Mouse (Mus musculus) brain, embryonic 14.5 days (tissue): Measurements from ENCODE around the gene Aldh1a2.

Experiments
- CTCF ChIP-seq: fragments of 200-500 bp; IDR thresholded peaks from 2 replicates; pipeline ENCODE4 v1.5.1; 2012; ENCODE audit warnings: inconsistent platforms, mild to moderate bottlenecking, moderate library complexity, borderline replicate concordance; ENCODE audit not compliant: insufficient read depth, insufficient read length; ENCODE audit errors: extremely low read depth
- POLR2A ChIP-seq: fragments of 200-500 bp; IDR thresholded peaks from 2 replicates; pipeline ENCODE4 v1.6.1; 2012; ENCODE audit warnings: mild to moderate bottlenecking, inconsistent platforms, borderline replicate concordance; ENCODE audit not compliant: poor library complexity, insufficient read depth, insufficient read length, severe bottlenecking; ENCODE audit errors: extremely low read depth

GRCm38 (mm10) chr9:71220401-71220800, 4.8 kb downstream of the Aldh1a2 start:
- TF ChIP-seq CTCF: no peak
- no peak for TF ChIP-seq POLR2A
